Comparison of ENCODE assay signal across 20 mouse cellular contexts in genomic region chr12:9337891-9338672, GRCm38 (mm10).
DNase-seq lines count a peak whose midpoint lies in the region; ATAC-seq lines count a peak whose summit lies in the region.
"Had no signal": no experiment of that assay in that cellular context is flagged by ENCODE, and none has a peak within 500 bp of the region (broad histone marks: within the 10 kb centered on the region; RNA-seq: fewer than 3 reads in every experiment).

No protein-coding gene starts in this region.

- H3K36me3 ChIP-seq in embryonic facial prominence, embryonic 12.5 days = no peaks in the 10 kb centered on the region
- H3K36me3 ChIP-seq in limb, embryonic 10.5 days = no peaks in the 10 kb centered on the region
- H3K36me3 ChIP-seq: embryonic facial prominence, embryonic 15.5 days; forebrain, embryonic 12.5 days; heart, embryonic 13.5 days; hindbrain, embryonic 13.5 days; liver, embryonic 12.5 days had no signal

- no peak overlapping the region for H3K4me2 ChIP-seq in embryonic facial prominence, embryonic 12.5 days (replicated peaks)
- H3K4me2 ChIP-seq: forebrain, embryonic 12.5 days; heart, embryonic 13.5 days; hindbrain, embryonic 13.5 days; liver, embryonic 12.5 days had no signal

- DNase-seq in embryo, embryonic 10.5 days (ENCODE audit: low spot score) = peak; percentile 60
- DNase-seq in limb, embryonic 10.5 days (ENCODE audit: low spot score) = no peak
- DNase-seq in telencephalon, adult 2 months (ENCODE audit: low read depth, low spot score) = peak; percentile 29
- no peak for DNase-seq in gastrocnemius, postnatal 10 days
- DNase-seq in layer of hippocampus, adult 9-10 months (ENCODE audit: low spot score) = no peak
- DNase-seq in layer of hippocampus, postnatal 14 days (ENCODE audit: low spot score in 2 of 2) = no peak
- DNase-seq: cerebellum, adult 11-12 months; cerebellum, postnatal 14 days; kidney, adult 9 months; kidney, postnatal 36 days; lung, adult 2 months; right cerebral cortex, postnatal 25 days had no signal

- H3K4me3 ChIP-seq in embryonic facial prominence, embryonic 12.5 days = no peak overlapping the region
- H3K4me3 ChIP-seq in limb, embryonic 10.5 days = peak overlapping the region; percentile 25; the same call in 1 of the 2 replicates
- H3K4me3 ChIP-seq: embryonic facial prominence, embryonic 15.5 days; forebrain, embryonic 12.5 days; heart, embryonic 13.5 days; hindbrain, embryonic 13.5 days; liver, embryonic 12.5 days; megakaryocyte, embryonic 14.5 days had no signal

- H3K9ac ChIP-seq in embryonic facial prominence, embryonic 12.5 days = no peak overlapping the region
- H3K9ac ChIP-seq: embryonic facial prominence, embryonic 15.5 days; forebrain, embryonic 12.5 days; heart, embryonic 13.5 days; hindbrain, embryonic 13.5 days; liver, embryonic 12.5 days had no signal

- peaks cover 37% of the 10 kb centered on the region for H3K4me1 ChIP-seq in embryonic facial prominence, embryonic 12.5 days
- peaks cover 55% of the 10 kb centered on the region for H3K4me1 ChIP-seq in limb, embryonic 10.5 days
- H3K4me1 ChIP-seq: forebrain, embryonic 12.5 days; hindbrain, embryonic 13.5 days; liver, embryonic 12.5 days; megakaryocyte, embryonic 14.5 days had no signal

- H3K27ac ChIP-seq in embryonic facial prominence, embryonic 12.5 days = peak overlapping the region; percentile 80
- H3K27ac ChIP-seq in limb, embryonic 10.5 days = peak overlapping the region; percentile 88
- H3K27ac ChIP-seq: forebrain, embryonic 12.5 days; heart, embryonic 13.5 days; hindbrain, embryonic 13.5 days; liver, embryonic 12.5 days had no signal

- no peaks in the 10 kb centered on the region for H3K9me3 ChIP-seq in embryonic facial prominence, embryonic 12.5 days
- H3K9me3 ChIP-seq in limb, embryonic 10.5 days (replicated peaks) = no peaks in the 10 kb centered on the region
- H3K9me3 ChIP-seq: embryonic facial prominence, embryonic 15.5 days; forebrain, embryonic 12.5 days; heart, embryonic 13.5 days; hindbrain, embryonic 13.5 days; liver, embryonic 12.5 days had no signal

- 36% methylated on average over 5 of the region's 5 CpGs for WGBS in embryonic facial prominence, embryonic 12.5 days
- 66% methylated on average over 5 of the region's 5 CpGs for WGBS in limb, embryonic 10.5 days

- ATAC-seq in embryonic facial prominence, embryonic 12.5 days (ENCODE audit: insufficient number of reproducible peaks, insufficient read depth, low FRiP score, low TSS enrichment) = 0 out of 2 replicates have a peak, but pooled peaks have one; percentile 30
- ATAC-seq: CD4-positive, CD25-positive, alpha-beta regulatory T cell, adult 4 months; liver, embryonic 12.5 days had no signal

- H3K27me3 ChIP-seq in embryonic facial prominence, embryonic 12.5 days = no peaks in the 10 kb centered on the region
- no peaks in the 10 kb centered on the region for H3K27me3 ChIP-seq in limb, embryonic 10.5 days (ENCODE audit: low read depth, poor library complexity, severe bottlenecking)
- H3K27me3 ChIP-seq: embryonic facial prominence, embryonic 15.5 days; forebrain, embryonic 12.5 days; heart, embryonic 13.5 days; hindbrain, embryonic 13.5 days; liver, embryonic 12.5 days; megakaryocyte, embryonic 14.5 days had no signal

Comparison
In these comparisons a context has a peak if more than half of its experiments do, and no peak if none do; other contexts are left out.
1. DNase-seq: peak in embryo, embryonic 10.5 days (single experiment) and telencephalon, adult 2 months (single experiment); none in limb, embryonic 10.5 days (single experiment), gastrocnemius, postnatal 10 days (single experiment), layer of hippocampus, adult 9-10 months (single experiment) and layer of hippocampus, postnatal 14 days (0 of 2).